In the genomic region with DNA sequence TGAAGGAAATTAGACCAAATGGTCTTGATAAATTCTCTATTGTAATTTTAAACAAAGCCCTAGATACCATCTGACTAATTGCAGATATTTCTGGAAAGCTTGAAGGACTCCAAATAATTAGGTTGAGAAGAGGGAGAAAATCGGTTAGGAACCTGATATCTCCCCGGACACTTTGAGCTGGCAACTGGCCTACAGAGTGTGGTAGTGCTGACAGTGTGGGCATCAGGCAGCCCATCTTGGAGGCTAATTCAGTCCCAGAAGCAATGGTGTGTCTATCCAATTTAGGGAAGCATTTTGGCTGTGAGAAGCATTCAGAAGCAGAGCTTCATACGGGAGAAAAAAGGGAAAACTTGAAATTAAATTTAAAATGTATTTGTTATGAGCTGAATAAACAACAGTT, we compare ENCODE assay signal across 29 mouse cellular contexts.
DNase-seq lines count a peak whose midpoint lies in the region; ATAC-seq and TF ChIP-seq lines count a peak whose summit lies in the region.
"Had no signal": no experiment of that assay in that cellular context is flagged by ENCODE, and none has a peak within 500 bp of the region (broad histone marks: within the 10 kb centered on the region; RNA-seq: fewer than 3 reads in every experiment).

No protein-coding gene starts in this region.

- no peak overlapping the region for H3K9ac ChIP-seq in embryonic facial prominence, embryonic 14.5 days (ENCODE audit: low read depth, low read length)
- H3K9ac ChIP-seq: embryonic facial prominence, embryonic 13.5 days; forebrain, embryonic 12.5 days; hindbrain, embryonic 13.5 days; liver, embryonic 12.5 days; liver, postnatal 0 days; midbrain, embryonic 12.5 days had no signal

- TF ChIP-seq CTCF in layer of hippocampus, adult 2 months (conservative IDR thresholded peaks at IDR 0.05), result no peak

- 69% methylated on average over 3 of the region's 3 CpGs for WGBS in embryonic facial prominence, embryonic 14.5 days
- 78% methylated on average over 3 of the region's 3 CpGs for WGBS in embryonic facial prominence, embryonic 10.5 days

- H3K4me1 ChIP-seq in embryonic facial prominence, embryonic 14.5 days (ENCODE audit: control insufficient read depth, insufficient read depth, low read length), result no peaks in the 10 kb centered on the region
- no peaks in the 10 kb centered on the region for H3K4me1 ChIP-seq in embryonic facial prominence, embryonic 10.5 days
- H3K4me1 ChIP-seq: embryonic facial prominence, embryonic 13.5 days; forebrain, embryonic 12.5 days; hindbrain, embryonic 13.5 days; liver, embryonic 12.5 days; megakaryocyte, embryonic 14.5 days; midbrain, embryonic 12.5 days had no signal

- peaks cover 7% of the 10 kb centered on the region; the same call in 1 of the 2 replicates for H3K9me3 ChIP-seq in embryonic facial prominence, embryonic 14.5 days (ENCODE audit: control insufficient read depth, low read length)
- H3K9me3 ChIP-seq in embryonic facial prominence, embryonic 10.5 days, result peaks cover 4% of the 10 kb centered on the region; the same call in 1 of the 2 replicates
- H3K9me3 ChIP-seq: embryonic facial prominence, embryonic 13.5 days; hindbrain, embryonic 13.5 days; midbrain, embryonic 12.5 days had no signal

- no peaks in the 10 kb centered on the region for H3K27me3 ChIP-seq in embryonic facial prominence, embryonic 14.5 days (replicated peaks; ENCODE audit: control insufficient read depth, insufficient read depth, low read length)
- H3K27me3 ChIP-seq in embryonic facial prominence, embryonic 10.5 days (replicated peaks; ENCODE audit: low read depth, poor library complexity, severe bottlenecking), result no peaks in the 10 kb centered on the region
- H3K27me3 ChIP-seq: embryonic facial prominence, embryonic 13.5 days; forebrain, embryonic 12.5 days; hindbrain, embryonic 13.5 days; liver, embryonic 12.5 days; megakaryocyte, embryonic 14.5 days; midbrain, embryonic 12.5 days had no signal

- no peak overlapping the region for H3K4me3 ChIP-seq in embryonic facial prominence, embryonic 14.5 days (ENCODE audit: low read depth, low read length)
- H3K4me3 ChIP-seq in embryonic facial prominence, embryonic 10.5 days, result no peak overlapping the region
- no peak overlapping the region for H3K4me3 ChIP-seq in layer of hippocampus, adult 2 months
- H3K4me3 ChIP-seq: embryonic facial prominence, embryonic 13.5 days; erythroblast, embryonic 14.5 days; forebrain, embryonic 12.5 days; hindbrain, embryonic 13.5 days; left cerebral cortex, adult 2 months; liver, embryonic 12.5 days; megakaryocyte, embryonic 14.5 days; midbrain, embryonic 12.5 days had no signal

- H3K27ac ChIP-seq in embryonic facial prominence, embryonic 14.5 days (replicated peaks; ENCODE audit: low read depth, low read length), result no peak overlapping the region
- H3K27ac ChIP-seq in embryonic facial prominence, embryonic 10.5 days (replicated peaks), result no peak overlapping the region
- peak overlapping the region; percentile 36; the same call in 1 of the 2 replicates for H3K27ac ChIP-seq in layer of hippocampus, adult 2 months
- H3K27ac ChIP-seq: embryonic facial prominence, embryonic 13.5 days; forebrain, embryonic 12.5 days; hindbrain, embryonic 13.5 days; left cerebral cortex, adult 2 months; liver, embryonic 12.5 days; midbrain, embryonic 12.5 days had no signal

- no peak overlapping the region for H3K4me2 ChIP-seq in embryonic facial prominence, embryonic 14.5 days (ENCODE audit: low read depth, low read length)
- H3K4me2 ChIP-seq: embryonic facial prominence, embryonic 13.5 days; forebrain, embryonic 12.5 days; heart, embryonic 11.5 days; hindbrain, embryonic 13.5 days; liver, embryonic 12.5 days; midbrain, embryonic 12.5 days had no signal

- peak; percentile 23 for DNase-seq in embryonic facial prominence, embryonic 14.5 days (ENCODE audit: low spot score)
- DNase-seq in embryonic facial prominence, embryonic 10.5 days (ENCODE audit: low spot score), result no peak
- peak in 1 of 2 experiments; percentile 13 for DNase-seq in layer of hippocampus, adult 2 months (ENCODE audit: low spot score in 2 of 2)
- DNase-seq in layer of hippocampus, postnatal 25 days (ENCODE audit: extremely low spot score in 1 of 2, low spot score in 1 of 2), result no peak
- DNase-seq in right cerebral cortex, postnatal 10 days (ENCODE audit: low spot score in 2 of 2), result peak; percentile 31
- DNase-seq in right cerebral cortex, adult 2 months (ENCODE audit: low spot score in 2 of 2), result no peak
- peak; percentile 1 for DNase-seq in retina, embryonic 14.5 days (ENCODE audit: low spot score)
- DNase-seq in thymus, postnatal 4 days, result no peak
- DNase-seq: adrenal gland, postnatal 14 days; cerebellum, adult 2 months; embryo, embryonic 11 days; gastrocnemius, postnatal 25 days; heart, adult 11 months; heart, postnatal 36 days; kidney, adult 11 months; kidney, postnatal 36 days; liver, postnatal 0 days; lung, postnatal 4 days; thymus, adult 2 months; thymus, postnatal 36 days had no signal

- ATAC-seq in embryonic facial prominence, embryonic 14.5 days (ENCODE audit: low read depth), result peak; percentile 60; the same call in 1 of the 2 replicates
- ATAC-seq: liver, embryonic 12.5 days; liver, postnatal 0 days had no signal

- no peaks in the 10 kb centered on the region for H3K36me3 ChIP-seq in embryonic facial prominence, embryonic 14.5 days (ENCODE audit: control insufficient read depth, insufficient read depth, low read length)
- no peaks in the 10 kb centered on the region for H3K36me3 ChIP-seq in embryonic facial prominence, embryonic 10.5 days (replicated peaks)
- H3K36me3 ChIP-seq: embryonic facial prominence, embryonic 13.5 days; forebrain, embryonic 12.5 days; hindbrain, embryonic 13.5 days; liver, embryonic 12.5 days; midbrain, embryonic 12.5 days had no signal

Comparison
In these comparisons a context has a peak if more than half of its experiments do, and no peak if none do; other contexts are left out.
1. DNase-seq: peak in embryonic facial prominence, embryonic 14.5 days (single experiment), right cerebral cortex, postnatal 10 days (2 of 2) and retina, embryonic 14.5 days (single experiment); none in embryonic facial prominence, embryonic 10.5 days (single experiment), layer of hippocampus, postnatal 25 days (0 of 2), right cerebral cortex, adult 2 months (0 of 2) and thymus, postnatal 4 days (single experiment).